Mouse (Mus musculus): ENCODE measurements around the gene Wscd1.
A peak's percentile ranks its signal among the peaks of the same experiment; 100 is the strongest.
"Not testable (repeated sequence)": the region's sequence is repeated elsewhere in the genome, so short reads cannot be mapped to it uniquely, and the experiment has no call there.

The Wscd1 gene

GRCm38 (mm10) chr11:71769744-71770143 is 20.0 kb downstream of the Wscd1 start:
- DNase-seq (ENCODE audit: low spot score): no peak

DNA sequence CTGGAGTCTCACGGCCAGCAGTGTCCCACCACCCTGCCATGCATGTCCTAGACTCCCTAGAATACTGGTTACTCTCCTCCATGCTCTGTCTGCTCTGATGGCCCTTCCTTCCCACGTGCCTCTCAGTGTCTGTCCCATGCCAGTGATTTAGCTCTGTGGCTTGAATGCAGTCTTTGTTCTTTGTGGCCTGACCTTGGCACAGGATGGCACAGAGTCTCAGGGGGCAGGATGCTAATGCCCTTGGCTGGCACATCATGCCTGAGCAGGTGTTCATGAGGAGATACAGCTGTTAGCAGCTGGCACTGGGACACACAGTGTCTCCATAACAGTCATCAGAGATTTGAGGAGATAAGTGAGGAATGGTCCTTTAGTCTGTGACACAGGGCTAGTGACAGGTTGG is 20.8 kb downstream of the Wscd1 start:
- no peak for DNase-seq (ENCODE audit: low spot score)

DNA sequence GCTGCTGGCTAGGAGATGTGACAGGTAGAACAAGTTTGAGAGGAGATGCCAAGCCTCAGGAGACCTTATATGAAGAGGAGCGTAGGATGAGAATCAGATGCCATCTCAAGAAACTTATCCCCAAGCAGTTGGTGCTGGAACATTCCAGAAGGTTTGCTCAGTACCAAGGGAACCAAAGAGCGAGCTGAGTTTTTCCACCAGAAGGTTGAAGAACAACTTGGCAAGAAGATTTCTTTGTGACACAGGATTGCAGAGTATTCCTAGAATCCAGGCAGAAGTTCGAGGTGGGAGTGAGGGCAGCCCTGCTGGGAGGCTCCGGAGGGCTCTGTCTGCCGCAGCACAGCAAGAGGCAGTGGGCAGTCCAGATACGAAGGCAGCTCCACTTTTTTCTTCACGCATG is 21.4 kb downstream of the Wscd1 start:
- no peak for DNase-seq (ENCODE audit: low spot score)

- DNase-seq (ENCODE audit: low spot score): peak; percentile 48
These were observed 22.3 kb downstream of the Wscd1 start for GRCm38 (mm10) chr11:71772056-71772455.

DNA sequence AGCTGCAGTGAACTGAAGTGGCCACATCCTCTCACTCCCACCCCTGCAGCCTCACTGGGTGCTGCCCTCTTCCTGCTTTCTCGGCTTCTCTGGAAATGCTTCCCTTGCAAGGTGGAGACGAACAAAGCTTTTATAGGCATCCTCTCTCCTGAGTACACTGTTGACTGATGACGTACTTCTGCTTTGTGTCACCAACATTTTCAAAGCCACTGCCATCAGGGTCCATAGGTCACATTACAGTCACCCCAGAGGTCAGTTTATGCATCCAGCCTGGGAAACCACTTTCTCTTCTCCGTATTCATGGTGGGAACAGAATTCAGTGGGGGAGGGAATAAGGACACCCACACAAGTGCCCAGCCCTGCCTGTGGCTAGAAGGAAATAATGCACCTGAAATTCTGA is 23.1 kb downstream of the Wscd1 start:
- peak; percentile 14 for DNase-seq (ENCODE audit: low spot score)

DNA sequence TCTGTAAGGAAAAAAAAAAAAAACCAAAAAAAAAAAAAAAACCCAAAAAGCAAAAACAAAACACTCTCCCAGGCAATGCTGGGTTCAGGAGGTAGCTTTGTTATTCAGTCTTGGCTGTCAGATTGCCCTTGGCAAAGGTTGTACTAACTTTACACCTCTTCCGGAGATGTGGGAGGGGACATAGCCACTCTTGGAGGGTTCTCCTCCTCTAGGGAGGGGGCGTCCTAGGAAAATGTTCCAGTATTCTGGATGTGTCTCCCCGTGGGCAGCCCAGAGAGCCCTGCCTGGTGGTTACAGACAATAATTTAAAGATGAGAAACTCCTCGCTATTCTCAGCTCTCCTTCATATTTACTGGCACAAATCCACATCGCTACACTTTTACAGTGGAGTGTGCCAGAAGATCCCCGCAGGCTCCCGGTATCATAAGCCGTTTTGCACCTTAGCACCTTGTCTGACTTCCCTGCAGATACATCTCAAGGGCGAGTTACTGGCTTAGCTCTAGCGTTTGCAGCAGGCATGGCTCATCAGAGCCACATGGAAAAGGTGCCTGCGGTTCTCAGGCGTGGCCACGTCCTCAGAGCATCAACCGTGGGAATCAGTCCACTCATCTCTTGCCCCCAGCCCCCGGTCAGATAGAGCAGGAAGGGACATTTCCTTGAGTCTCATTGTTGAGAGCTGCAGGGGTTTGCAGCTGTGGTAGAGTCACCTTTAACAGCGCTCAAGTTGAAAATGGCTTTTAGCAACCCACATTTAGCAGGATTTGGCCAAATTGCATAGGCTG is 24.5 kb downstream of the Wscd1 start:
- DNase-seq (ENCODE audit: low spot score): peak; percentile 28

GRCm38 (mm10) chr11:71775056-71775455 is 25.3 kb downstream of the Wscd1 start:
- peak; percentile 45 for DNase-seq (ENCODE audit: low spot score)

DNA sequence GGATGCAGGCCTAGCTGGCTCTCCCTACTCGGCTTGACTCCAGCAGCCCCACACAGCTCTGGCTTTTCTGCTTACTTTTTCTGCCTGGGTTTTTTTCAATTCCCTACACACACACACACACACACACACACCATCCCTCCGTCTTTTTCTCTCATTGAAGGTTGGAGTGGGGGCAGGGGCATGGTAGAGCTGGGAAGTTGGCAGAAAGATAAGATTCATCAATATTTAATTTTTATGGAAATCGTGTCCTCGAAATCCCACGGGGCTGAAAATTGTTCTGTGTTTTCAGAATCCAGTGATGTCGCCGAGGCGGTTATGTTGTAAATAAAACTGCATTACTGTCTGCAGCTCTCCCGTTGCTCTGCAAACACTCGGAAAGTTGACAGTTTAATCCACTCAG is 29.9 kb downstream of the Wscd1 start:
- DNase-seq (ENCODE audit: low spot score): no peak

DNA sequence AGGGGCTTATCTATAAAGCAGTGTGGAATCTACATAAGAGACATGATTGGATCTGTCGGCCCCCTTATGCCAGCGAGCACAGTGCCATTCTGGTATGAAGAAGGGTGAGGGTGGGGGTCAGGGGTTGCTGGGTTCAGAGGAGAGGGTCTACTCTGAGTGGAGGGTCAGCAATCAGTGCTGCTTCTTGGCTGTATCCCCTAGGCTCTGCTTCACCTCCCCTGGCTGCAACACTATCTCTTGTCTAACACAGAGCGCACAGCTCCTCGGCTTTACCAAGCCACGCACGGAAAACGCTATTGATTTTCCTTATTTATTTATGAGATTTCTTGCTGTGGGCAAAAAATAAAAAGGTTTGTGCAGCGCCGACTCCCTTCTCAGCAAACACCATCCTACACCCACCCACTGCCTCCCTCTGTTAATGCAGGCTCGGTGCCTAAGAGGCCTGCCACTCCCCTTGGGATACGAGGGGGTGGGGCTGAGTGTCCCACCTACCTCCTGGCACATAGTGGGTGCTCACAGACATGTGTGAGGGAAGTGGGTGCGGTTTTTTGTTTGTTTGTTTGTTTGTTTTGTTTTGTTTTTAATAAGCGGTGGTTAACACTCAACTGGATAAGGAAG is 32.1 kb downstream of the Wscd1 start:
- no peak for DNase-seq (ENCODE audit: low spot score)

DNA sequence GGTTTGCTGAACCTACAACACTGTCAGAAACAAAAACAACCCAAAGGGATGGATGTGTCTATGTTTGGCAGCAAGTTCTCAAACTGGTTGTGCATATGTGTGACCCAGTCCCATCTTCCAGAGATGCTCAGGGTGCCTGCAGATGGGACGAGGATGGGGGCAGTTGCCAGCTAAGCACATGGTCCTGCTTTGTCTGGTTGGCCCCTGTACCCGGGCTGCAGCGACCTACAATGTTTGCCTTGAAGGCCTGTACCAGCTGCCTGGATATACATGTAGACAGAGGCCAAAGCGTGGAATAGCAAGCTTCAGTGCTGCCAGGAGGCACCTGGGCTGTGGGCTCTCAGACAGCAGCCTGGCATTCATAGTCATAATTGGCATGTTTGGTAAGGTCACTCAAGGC is 35.8 kb downstream of the Wscd1 start:
- no peak for DNase-seq (ENCODE audit: low spot score)

DNA sequence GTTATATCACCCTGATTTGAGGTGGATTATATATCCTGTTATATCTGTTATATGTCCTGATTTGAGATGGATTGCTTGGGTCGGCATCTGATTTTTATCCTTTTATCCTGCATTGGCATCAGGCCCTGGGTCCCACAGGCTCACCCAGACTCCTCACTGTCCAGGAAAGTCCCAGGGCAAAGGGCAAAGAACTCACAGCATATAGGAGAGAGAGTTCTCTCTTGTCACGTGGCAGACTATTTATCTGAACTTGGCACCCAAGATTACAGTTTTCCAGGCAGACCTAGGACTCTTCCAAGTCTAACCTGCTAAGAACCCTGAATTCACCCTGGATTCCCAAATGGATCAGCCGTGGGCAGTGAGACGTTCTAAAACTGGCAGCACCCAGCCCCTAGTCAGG is 38.5 kb downstream of the Wscd1 start:
- DNase-seq (ENCODE audit: low spot score): no peak

GRCm38 (mm10) chr11:71790227-71790626 is 40.5 kb downstream of the Wscd1 start:
- DNase-seq (ENCODE audit: low spot score): no peak

- no peak for DNase-seq (ENCODE audit: low spot score)
These were observed 49.5 kb downstream of the Wscd1 start for GRCm38 (mm10) chr11:71799206-71799605.

DNA sequence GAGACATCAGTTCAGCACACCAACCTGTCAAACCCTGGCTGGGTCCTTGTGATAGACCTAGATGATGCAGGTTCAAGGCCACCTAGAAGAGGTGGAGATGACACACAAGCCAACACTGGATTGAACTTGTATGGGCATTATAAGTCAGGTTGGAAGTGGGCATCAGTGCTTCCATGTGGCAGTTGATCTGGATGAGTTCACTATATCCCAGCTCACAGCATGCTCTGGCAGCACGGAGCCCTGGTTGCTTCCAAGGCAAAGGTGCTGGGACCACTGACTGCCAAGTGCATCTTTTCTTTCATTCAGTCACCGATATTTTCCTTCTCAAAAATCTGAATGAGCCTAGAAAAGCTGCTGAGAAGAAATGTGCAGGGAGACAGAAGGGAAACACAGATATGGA is 58.8 kb downstream of the Wscd1 start:
- DNase-seq (ENCODE audit: low spot score): no peak

DNA sequence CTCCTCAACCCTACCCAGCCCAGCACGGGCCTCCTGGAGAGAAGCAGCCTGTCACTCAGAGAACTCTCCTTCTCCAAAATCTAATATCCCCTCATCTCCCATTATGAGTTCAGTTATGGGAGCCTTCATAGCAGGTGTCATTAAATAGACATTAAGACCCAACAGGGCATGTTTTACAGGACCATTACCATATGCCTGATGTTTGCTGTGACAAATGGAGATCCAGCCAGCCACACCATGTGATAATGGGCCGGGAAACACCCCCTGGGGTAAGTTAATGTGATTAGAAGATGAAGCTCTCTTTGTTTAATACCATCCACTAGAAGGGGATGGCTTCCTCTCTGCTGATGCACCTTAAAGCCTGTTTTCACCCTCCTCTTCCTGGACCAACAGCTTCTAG is 62.1 kb downstream of the Wscd1 start:
- no peak for DNase-seq (ENCODE audit: low spot score)

DNA sequence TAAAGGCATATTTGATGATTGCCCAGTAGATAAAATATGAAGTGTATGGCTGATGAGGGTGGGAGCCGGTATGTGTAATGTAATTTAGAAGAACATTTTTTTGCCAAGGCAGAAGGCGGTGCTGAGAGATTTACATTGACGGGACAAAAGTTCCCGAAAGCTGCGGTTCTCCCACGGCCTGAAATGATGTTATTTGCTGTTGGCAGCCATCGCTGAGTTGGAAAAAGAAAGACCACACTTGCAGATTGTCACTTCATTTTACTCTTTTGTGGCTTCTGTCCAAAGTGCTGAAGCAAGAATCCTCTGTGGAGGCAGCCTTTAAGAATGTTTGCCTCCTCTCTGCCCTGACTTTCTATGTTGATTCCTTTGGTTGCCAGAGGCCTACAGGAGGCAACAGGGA is 63.2 kb downstream of the Wscd1 start:
- no peak for DNase-seq (ENCODE audit: low spot score)

DNA sequence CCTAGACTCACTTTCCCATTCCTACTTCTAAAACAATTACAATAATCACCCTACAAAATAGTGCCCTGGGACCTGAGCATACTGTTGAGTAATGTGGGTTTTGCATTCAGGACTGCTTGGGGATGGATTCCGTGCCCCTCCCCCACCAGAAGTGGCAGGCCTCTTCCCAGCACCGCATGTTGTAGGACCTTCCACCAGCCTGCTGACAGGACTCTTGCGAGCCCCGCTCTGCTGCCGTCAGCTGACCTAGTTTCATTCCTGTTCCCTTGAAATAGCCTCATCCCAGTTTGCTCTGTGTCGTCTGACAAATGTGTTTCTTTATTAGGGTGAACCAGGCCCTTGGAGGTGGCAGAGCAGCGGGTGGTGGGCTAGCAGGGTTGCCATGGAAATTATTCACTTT is 64.8 kb downstream of the Wscd1 start:
- no peak for DNase-seq (ENCODE audit: low spot score)

GRCm38 (mm10) chr11:71815326-71815725 is 65.6 kb downstream of the Wscd1 start:
- DNase-seq (ENCODE audit: low spot score): no peak

- no peak for DNase-seq (ENCODE audit: low spot score)
These were observed 67.2 kb downstream of the Wscd1 start for GRCm38 (mm10) chr11:71816918-71817317.

DNA sequence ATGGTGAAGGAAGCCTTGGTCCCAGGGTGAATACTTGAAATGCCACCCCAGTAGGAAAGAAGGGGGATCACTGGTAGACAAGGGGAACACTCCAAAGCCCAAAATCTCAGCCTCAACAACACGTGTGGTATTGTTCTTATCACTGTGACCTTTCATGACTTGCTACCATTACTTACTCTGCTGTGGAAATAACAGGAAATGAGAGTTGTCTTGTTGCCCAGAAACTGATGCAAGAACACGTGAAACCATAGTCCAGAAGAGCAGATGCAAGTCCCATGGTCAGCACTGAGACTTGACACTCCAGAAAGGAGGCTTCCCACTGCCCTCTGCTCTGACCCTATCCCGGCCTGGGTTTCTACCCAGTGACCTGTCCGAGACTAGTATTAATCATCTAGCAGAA is 67.6 kb downstream of the Wscd1 start:
- DNase-seq (ENCODE audit: low spot score): peak; percentile 27

DNA sequence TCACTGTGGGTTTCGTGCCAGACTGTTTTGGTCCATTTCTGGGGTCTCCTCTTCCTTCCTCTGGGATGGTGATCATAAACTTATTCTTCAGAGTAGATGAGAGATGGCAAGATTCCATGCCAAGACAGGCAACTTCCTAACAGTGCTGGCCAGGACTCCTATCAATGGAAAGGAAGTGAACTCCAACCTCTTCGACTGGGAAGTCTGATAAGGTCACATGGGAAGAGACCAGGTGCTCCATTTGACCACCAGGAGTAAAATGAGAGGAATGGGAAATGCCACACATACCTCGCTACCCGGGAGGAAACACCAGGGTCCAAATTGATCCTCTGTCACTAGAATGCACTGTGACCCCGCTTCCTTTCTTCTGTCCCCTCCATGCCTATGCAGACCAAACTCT is 68.4 kb downstream of the Wscd1 start:
- peak; percentile 7 for DNase-seq (ENCODE audit: low spot score)

DNA sequence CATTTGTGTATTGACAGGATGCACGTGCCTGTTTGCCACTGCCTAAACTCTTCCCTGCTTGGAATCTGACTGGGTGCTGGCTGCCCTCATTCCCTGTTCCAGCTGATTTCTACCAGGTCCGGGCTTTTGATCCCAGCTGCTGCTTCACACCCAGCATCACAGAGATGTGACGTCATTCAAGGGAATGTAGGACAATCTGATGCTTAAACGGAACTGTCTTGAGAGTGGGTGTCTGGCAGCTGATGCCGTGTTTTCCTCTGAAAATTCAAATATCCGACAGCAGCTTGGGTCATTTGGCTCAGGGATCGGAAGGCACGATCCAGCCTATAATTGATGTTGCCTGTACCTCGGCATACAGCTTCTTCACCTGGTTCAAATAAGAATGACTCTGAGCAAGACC is 70.2 kb downstream of the Wscd1 start:
- no peak for DNase-seq (ENCODE audit: low spot score)

- DNase-seq (ENCODE audit: low spot score): no peak
These were observed 71.1 kb downstream of the Wscd1 start for GRCm38 (mm10) chr11:71820847-71821246.

- not testable (repeated sequence) for DNase-seq (ENCODE audit: low spot score)
These were observed 71.8 kb downstream of the Wscd1 start for GRCm38 (mm10) chr11:71821526-71821925.

All from lung, postnatal 25 days (tissue).